Mouse (Mus musculus): ENCODE measurements around the gene Zfhx3.
"Not testable (repeated sequence)": the region's sequence is repeated elsewhere in the genome, so short reads cannot be mapped to it uniquely, and the experiment has no call there.

The Zfhx3 gene

DNA sequence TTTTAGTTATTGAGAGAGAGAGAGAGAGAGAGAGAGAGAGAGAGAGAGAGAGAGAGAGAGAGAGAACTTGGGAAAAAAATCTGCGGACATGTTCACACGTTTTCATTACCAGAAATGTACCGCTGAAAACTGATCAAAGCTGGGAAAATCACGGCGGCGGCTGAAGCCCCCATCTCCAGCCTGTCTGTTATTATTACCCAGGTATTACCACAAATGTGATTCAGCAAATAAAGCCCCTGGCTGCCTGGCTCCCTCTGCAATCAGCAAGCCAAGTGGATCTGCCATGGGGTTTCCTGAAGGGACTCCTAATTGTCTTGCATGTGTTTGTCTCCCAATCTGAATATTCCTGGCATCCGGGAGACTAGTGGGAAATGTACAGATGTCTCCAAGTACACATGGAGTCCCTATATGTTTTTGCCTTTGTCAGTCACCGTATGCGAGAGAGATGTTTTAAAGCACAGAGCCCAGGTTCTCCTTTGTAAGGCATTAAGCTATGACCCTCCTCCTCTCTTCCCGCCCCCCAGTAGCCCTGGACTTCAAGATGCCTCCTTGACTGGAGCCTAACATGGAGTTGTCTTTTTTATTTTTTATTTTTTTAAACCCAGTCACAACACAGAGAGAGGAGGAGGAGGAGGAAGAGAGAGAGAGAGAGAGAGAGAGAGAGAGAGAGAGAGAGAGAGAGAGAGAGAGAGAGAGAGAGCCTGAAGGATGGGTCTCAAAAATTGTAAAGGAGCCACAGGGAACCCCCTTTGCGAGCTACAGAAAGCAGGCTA lies at the start of gene Zfhx3:
Gene Zfhx3, plus strand, starts transcription at position 723 of the 773 bp plus-strand sequence.
- DNase-seq (ENCODE audit: low read depth, low spot score), result no peak

DNA sequence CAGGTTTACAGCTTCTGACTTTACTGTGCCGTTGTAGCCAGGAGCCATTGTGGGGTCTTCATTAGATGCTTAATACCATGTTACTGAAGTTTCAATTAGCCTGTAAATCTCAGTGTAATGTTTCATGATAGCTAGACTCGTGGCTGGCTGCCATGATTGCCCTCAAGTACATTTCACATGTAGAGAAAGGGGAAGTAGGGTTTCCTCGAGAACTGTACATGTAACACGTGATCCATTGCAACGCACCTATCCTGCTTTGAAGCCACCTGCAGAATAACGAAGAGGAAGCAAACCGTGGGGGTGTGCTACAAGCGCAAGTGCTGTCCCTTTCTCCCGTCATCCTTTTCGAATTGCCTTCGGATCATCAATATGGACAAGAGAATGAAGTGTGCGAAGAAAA lies 23.5 kb upstream of the Zfhx3 start:
- no peak for DNase-seq (ENCODE audit: low read depth, low spot score)

DNA sequence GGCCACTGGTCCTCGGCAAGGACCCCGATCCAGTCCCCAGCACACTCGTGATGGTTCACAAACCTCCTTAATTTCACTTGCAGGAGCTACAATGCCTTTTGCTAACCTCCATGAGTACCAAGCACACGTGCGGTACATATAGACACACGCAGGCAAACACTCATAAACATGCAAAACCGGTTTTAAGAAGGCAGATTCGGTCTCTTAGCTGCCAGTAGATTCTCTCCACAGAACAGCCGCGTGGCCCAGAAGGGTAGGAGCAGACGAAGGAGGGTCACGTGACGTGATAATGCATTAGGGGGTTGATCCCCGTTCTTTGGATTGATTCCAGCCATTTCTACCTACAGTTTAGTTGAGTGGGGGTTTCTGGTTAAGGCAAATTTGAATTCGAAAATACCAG lies 16.3 kb upstream of the Zfhx3 start:
- no peak for DNase-seq (ENCODE audit: low read depth, low spot score)

DNA sequence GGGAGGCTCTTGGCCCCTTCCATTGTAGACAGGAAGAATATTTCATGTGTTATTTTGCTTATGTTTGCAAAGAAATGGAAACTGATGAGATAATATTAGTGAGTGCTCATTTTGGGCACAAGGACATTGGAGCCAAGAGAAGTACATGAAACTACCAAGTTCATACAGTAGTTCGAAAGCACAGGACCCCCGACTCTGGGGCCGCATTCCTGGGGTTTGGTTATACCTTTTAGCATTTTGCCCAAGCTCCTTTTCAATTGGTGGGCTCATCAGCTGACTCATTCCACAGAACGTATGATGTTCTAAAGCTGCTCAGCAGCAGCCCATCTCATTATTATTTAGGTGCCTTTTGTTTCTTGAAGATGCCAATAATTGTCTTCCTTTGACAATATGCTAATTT lies 5.7 kb upstream of the Zfhx3 start:
- no peak for DNase-seq (ENCODE audit: low read depth, low spot score)

DNA sequence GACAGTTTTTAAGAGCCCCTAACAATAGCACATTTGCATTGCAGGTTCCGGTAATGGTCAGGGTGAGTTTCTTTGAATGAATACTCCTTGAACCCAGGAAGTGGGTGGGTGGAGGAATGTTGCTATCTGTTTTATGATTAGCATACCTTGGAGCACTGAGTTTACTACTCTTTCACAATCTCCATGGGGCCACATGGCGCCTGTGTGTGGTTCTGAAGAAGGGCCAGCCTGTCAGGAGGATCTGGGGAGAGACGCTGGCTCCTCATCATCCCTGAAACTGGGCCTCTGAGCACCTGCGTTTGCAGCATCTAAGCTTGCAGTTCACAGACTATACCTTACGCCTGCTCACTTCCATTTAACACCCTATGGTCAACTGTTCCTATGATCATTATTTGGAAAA lies 4.2 kb upstream of the Zfhx3 start:
- DNase-seq (ENCODE audit: low read depth, low spot score), result not testable (repeated sequence)

DNA sequence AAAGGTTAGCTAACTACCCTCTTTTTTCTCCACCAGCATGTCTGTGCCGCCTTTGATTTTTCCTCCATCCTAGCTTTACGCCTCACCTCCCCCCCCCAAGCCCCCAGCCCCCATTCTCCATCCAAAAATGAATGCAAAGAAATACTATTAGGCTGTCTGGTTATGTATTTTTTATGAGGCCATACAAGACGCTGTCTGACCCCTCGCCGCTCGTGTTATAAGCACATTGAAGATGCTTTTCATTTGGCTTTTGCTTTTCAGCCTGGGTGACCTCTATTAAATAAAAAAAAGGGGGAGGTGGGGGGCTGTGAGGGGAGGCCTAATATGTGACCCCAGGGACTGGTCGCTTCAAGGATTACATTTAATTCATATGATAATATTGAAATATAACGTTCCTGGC lies 2.3 kb upstream of the Zfhx3 start:
- DNase-seq (ENCODE audit: low read depth, low spot score), result no peak

DNA sequence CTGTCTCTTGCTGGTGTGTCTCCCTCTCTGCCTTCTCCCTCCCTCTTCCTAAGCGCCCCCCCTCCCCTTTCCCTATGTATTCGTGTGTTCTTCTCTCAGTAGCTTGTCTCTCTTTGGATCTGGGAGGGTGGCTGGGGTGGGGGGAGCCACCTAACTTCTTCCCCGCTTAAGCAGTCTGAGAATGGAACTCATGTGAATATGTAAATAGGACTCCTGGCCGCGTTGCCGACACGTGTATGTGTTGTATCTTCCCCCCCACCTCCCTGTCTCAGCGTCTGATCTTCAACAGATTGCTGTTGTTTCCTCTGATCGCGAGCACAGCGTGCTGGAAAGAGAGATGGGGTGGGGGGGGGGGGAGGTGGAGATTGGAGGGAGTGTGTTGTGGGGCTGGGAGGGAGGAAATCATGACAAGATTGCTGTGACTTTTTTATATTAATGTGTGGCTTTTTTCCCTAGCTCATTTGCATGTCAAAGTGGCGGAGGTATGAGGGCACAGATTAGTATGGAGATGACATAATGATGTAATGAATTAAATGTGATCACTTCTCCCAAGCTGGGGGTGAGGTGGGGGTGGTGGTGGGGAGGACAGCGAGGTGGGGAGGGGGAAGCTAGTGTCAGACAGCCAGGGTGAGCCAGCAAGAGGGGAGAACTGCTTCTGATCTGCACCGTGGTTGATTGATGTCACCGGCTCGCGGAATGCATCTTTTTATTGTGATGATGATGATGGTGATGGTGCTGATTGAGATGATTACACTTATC lies 487 bp downstream of the Zfhx3 start:
- DNase-seq (ENCODE audit: low read depth, low spot score), result peak; percentile 45

DNA sequence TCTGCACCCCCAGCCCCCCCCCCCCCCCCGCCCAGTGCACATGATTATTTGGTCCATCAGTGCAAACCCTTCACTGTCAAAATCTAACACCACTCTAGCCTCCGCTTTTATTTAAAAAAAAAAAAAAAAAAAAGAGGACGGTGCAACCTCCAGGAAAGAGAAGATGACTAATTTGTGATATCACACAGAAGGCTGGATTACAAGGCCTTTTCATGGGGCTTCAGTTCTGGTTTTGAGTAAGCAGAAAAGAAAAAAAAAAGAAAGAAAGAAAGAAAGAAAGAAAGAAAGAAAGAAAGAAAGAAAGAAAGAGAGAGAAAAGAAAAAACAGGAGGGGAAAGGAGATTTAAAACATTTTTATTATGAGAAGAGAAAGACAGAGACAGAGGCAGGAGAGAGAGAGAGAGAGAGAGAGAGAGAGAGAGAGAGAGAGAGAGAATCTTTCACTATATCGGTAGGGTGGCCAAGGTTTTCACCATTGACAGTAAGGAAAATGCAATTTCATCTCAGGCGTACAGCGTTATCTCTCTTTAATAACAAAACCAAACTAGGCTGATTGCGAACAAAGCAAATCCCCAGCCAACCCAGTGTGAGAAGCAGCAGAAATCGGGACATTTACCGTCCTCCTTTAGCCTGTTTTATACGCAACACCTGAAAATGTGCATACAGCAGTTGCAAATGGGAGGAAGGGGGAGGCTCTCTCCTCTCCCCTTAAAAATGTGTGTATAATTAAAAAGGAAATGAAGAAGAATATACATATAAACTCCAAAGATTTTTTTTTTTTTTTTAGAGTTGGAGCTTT lies 1.3 kb downstream of the Zfhx3 start:
- DNase-seq (ENCODE audit: low read depth, low spot score), result no peak

DNA sequence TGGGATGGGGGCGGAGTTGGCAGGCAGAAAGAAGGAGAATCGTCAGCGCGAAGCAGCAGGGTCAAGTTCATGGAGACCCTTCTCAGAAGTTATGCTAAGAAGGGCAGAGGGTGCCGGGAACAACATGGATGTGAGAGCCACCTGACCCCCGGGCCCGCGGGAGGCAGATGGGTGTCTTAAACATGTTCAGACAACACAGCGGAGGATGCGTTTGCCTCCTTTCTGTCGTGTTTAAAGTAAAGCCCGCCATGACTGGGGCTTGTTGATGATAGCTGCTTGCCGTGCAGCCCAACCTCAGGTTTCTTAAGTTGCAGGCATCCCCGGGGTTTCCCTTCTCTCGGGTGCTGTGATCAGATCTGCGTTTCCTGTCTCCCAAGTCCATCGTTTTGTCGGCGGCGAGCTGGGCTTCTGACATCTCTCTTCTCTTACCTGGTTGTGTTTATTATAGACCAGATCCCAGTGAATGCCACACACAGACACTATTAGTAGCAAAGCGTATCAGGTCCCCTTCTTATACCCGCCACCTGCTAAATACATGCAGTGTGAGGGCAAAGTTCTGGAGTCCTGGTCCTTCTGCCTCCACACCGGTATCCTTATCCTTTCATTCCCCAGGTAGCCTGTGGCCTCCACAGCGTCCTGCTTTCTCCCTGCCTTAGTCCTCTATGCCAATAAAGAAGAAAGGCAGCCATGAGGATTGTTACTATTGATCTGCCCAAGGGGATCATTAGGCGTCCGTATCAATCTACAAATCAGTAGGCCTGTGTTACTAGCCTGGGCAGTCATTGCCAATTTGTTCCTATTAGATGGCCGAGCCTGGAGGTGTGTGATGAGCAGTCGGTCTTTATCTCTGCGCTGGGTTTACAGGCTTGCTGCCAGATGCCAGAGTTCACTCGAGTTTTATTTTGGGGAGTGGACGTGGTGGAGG lies 2.5 kb downstream of the Zfhx3 start:
- DNase-seq (ENCODE audit: low read depth, low spot score), result peak; percentile 23

DNA sequence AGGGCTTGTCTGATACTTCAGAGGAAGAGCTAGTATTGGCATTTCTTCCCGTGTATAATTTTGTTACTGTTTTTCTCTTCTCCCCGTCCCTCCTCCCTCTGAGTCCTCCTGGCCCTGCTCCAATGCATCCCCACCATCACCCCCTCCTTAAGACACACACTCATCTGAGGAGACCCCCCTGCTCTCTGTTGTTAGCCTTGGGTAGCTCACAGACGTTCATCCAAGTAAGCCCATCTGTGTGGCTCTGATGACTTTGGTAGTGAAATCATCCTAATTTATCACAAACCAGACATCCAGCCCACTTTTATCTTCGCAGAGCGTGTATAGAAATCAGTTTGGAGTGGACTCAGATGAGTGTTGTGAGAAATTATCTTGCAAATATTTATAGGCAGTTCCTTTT lies 4.4 kb downstream of the Zfhx3 start:
- no peak for DNase-seq (ENCODE audit: low read depth, low spot score)

DNA sequence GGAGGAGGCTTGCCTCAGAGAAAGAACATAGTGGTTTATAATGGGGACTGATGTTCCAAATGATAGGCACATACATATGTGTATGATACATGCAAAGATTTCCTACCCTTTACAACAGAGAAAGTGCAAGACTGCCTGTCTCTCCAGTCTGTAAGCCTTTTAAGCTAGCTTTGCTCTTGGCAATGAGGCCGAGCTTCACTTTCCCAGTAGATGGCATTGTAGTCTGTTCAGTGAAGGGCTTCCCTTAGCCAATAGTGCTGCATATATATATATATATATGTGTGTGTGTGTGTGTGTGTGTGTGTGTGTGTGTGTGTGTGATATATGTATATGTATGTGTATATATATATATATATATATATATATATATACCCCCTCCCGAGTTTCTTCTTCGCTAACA lies 13.4 kb downstream of the Zfhx3 start:
- no peak for DNase-seq (ENCODE audit: low read depth, low spot score)

DNA sequence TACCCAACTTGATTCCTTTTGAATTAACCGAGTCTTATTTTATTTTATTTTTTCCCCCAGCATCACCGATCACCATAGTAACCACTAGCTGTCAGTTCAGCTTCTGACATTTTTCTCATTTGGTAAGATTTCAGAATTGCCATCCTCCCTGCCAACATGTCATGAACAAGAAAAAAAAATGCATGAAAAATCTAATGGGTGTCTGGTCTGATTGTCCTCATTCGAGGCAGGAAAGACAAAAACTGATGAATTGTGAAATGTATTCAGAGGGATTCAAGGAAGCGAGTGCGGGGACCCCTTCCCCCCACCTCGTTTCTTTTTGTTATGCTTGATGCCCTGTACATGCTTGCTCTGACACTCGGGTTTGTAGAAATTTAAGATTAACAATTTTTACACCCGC lies 15.1 kb downstream of the Zfhx3 start:
- no peak for DNase-seq (ENCODE audit: low read depth, low spot score)

DNA sequence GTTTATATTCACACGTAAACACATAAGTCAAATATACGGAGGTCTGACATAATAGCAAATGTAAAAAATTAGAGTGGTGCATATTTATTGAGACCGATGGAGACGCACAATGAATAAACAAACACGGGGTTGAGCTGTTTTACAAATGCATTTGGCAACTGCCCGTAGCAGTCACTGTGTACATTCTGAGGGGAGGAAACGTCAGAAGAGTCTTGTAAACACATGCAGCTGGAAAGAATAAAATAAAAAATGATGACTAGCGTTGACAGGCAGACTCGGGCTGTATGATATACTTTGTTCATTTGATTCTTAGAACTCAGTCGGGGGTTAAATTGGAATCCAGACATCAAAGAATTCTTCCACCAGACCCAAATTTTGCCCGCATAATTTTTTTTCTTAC lies 18.0 kb downstream of the Zfhx3 start:
- DNase-seq (ENCODE audit: low read depth, low spot score), result no peak

DNA sequence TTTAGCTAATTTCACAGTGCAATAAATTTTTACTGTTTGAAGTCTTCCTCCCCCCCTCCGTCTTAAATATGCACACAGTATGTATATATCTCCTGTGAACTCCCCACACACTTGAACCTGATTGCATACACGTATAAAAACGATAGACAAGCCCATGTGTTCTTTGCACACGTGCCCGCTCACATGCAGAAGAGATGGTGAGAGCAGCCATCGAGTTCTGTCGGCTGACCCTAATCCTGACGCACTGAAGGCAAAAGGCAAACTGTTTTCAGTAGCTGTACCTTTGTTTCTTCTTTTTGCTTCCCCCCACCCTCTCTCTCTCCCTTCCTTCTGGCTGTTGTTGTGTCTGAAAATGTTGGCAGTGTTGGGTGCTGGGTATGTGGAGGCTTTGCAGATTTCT lies 18.4 kb downstream of the Zfhx3 start:
- DNase-seq (ENCODE audit: low read depth, low spot score), result no peak

DNA sequence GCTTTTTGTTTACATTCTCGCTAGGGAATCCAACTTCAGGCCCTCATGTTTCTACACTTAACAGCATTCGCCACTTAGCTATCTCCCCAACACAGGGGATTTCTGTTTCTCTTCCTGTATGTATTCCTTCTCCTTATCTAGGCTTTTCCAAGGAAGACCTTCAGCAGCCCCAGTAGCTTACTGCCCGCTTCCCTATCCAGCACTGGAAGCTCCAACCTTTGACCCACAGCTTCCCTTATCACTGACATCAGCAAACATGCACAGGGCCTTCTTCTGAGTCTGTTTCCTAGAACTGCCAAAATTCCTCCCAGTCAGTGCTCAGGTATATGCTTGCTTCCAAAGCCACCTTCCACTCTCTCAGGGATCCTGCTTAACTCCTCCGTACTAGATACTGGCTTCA lies 29.8 kb downstream of the Zfhx3 start:
- no peak for DNase-seq (ENCODE audit: low read depth, low spot score)

DNA sequence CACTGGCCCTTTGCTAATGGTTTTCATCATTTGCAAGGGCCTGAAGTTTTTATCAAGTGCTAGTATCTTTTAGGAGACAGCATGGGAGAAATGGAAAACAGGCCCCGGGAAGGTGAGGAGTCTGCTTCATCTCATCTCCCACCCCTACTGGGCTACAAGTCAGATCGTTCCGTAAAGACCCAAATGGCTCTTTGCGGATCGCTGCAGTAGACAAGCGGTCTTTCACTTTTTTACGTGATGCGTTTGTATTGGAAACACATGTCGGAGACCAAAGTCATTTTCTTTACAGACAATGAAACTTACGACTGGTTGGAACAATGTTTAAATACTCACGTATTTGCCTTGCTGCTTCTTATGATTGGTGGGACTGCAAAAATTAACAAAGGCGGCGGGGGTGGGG lies 32.0 kb downstream of the Zfhx3 start:
- DNase-seq (ENCODE audit: low read depth, low spot score), result no peak

DNA sequence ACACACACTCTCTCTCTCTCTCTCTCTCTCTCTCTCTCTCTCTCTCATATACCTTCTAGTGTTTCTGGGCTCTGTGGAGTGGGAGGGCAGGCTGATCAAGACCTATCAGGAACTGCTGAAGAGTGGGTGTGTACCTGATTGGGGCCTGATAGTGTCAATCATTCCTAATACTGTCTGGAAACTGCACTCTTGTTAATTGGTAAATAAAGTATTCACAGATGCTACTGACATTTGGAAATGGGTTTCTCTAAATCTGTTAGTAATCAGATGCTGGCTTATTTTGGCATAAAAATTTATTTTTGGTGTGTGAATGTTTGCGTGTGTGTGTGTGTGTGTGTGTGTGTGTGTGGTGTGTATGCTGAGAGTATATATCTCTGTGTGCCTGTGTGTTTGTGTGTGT lies 35.8 kb downstream of the Zfhx3 start:
- no peak for DNase-seq (ENCODE audit: low read depth, low spot score)

DNA sequence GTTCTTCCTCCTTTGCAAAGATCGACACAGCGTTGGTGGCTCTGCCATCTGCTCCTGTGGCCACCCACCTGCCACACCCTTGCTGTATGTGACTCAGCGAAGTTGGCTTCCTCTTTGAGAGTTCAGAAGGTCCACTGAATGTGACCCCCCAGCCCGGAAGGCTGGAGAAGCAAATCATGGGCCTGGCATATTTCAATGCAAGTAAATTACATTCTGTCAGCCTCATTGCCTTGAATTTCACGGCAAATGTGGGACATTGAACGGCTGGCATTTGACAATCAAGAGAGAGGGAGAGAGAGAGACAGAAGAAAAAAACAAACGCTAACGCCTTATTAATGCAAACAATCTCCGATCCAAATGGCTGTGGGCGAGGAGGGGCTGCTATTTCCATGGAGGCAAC lies 38.2 kb downstream of the Zfhx3 start:
- no peak for DNase-seq (ENCODE audit: low read depth, low spot score)

DNA sequence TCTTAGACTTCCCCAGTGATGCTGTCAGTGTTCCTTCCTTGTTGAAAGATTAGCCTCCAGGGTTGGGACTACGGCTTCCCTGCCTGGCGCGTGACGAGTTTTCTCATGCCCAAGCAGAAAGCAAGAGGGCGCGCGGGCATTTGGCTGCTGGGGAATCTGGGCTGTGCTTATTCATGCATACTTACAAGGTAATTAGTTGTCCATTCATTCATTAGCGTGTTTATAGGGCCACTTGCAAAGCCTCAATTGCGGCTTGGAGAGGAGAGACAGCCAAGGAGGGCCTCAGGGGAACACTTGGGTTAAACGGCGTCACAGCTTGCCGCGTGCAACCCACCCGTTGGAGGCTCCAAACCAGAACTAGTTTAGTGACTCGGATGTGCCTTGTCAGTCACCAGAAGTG lies 44.2 kb downstream of the Zfhx3 start:
- no peak for DNase-seq (ENCODE audit: low read depth, low spot score)

DNA sequence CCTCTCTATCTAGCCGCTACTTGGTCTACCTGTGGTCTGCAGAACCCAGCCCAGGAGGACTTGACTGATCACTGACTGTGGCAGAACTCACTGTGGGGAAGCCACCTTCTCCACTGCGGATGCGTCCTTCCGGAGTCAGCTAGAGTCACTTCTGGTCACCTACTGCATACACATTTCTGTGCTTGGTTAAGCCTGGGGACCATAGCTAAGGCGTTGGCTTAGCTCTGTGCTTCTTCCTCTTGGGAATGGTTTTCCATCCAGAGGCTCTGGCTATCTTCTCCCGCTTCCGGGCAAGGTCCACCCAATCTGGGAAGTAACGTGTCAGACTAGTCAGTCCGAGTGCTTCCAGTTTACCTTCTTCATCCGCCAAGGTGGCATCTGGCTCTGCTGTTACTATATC lies 56.4 kb downstream of the Zfhx3 start:
- no peak for DNase-seq (ENCODE audit: low read depth, low spot score)

DNA sequence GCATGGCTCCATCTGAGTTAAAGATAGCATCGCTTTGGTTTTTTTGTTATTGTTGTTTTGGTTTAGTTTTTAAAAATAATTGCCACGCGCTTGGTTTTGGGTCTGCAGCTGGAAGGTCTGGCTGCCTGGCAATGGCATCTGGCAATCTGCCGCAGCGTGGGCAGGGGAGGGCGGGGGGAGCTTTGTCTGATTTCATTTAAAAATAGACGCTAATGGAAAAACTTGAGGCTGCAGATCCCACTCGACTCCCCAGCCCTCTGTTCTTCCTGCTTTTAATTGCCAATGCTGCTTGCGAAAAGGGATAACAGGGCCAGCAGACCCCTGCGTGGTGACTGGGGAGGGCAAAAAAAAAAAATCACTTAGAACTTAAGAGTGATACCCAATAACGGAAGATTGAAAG lies 69.1 kb downstream of the Zfhx3 start:
- no peak for DNase-seq (ENCODE audit: low read depth, low spot score)

Data from ES-CJ7 (cell line).